Mouse (Mus musculus) embryonic fibroblast, embryonic 13.5 days (primary cell): ENCODE measurements at regions not wholly inside any gene's neighbourhood (a gene's known extent, or its start where the extent isn't known, plus 50 kb on each side); places are given as distances from the start of the nearest gene placed in this dataset.

Experiments
- CTCF ChIP-seq: IDR thresholded peaks from 2 replicates; pipeline ENCODE4 v1.5.1; 2011; ENCODE audit warnings: mild to moderate bottlenecking, control low read depth, low read length, moderate library complexity, borderline replicate concordance; ENCODE audit not compliant: insufficient read depth
- POLR2A ChIP-seq: IDR thresholded peaks from 2 replicates; pipeline ENCODE4 v1.6.1; 2011; ENCODE audit warnings: low read depth, mild to moderate bottlenecking, control low read depth, low read length, moderate library complexity

DNA sequence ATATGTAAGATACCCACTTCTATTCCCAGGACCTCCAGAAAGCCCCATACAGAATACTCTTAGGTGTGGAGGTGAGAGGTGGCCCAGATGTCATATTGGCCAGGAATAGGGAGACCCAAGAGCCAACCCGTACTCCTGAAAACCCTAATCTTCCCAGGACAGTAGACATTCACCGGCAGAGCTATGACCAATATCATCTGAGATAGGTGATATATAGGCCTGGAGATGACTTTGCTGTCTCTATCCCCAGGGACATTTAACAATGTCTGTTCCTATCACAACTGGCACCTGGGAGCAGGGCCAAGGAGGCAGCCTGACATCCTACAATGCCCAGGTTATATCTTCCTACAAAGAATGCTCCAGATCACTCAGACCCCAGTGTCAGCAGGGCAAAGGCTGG lies 140.0 kb upstream of the D7Ertd443e start:
- TF ChIP-seq CTCF (no peak), POLR2A (no peak)
